Mouse (Mus musculus) forebrain, postnatal 0 days (tissue): Measurements from ENCODE around the gene Spink4. TPM values are rescaled to one million over a fixed set of nuclear protein-coding genes. Genes with fewer than 3 reads are reported as not detected.

Experiments
- ATAC-seq: fragments of 200-750 bp; cut with Nextera tagmentation; 2 replicates; pipeline ENCODE4 v1.8.0; 2017; ENCODE audit warnings: mild to moderate bottlenecking, moderate library complexity
- DNase-seq: peaks from one replicate; pipeline ENCODE4 v3.0.0-alpha.2; 2015
- H3K27ac ChIP-seq: fragments of 300-500 bp; sonication (generic); 2 replicates; pipeline ENCODE4 v1.5.1; 2014; ENCODE audit warnings: low read depth, mild to moderate bottlenecking, antibody characterized with exemption, low read length, moderate library complexity, mixed read lengths
- H3K27me3 ChIP-seq: fragments of 300-500 bp; sonication (generic); 2 replicates; pipeline ENCODE4 v1.6.1; 2014; ENCODE audit warnings: mild to moderate bottlenecking, low read length, mixed read lengths; ENCODE audit not compliant: insufficient read depth
- H3K36me3 ChIP-seq: fragments of 300-500 bp; sonication (generic); 2 replicates; pipeline ENCODE4 v1.6.1; 2014; ENCODE audit warnings: mild to moderate bottlenecking, moderate library complexity; ENCODE audit not compliant: insufficient read depth
- H3K4me1 ChIP-seq: fragments of 300-500 bp; sonication (generic); 2 replicates; pipeline ENCODE4 v1.6.1; 2014; ENCODE audit warnings: antibody characterized with exemption; ENCODE audit not compliant: insufficient read depth
- H3K4me2 ChIP-seq: fragments of 300-500 bp; sonication (generic); 2 replicates; pipeline ENCODE4 v1.6.1; 2014; ENCODE audit warnings: low read depth, mild to moderate bottlenecking, moderate library complexity
- H3K4me3 ChIP-seq: fragments of 300-500 bp; sonication (generic); 2 replicates; pipeline ENCODE4 v1.5.1; 2014; ENCODE audit warnings: low read depth, low read length, mixed read lengths
- H3K9ac ChIP-seq: fragments of 300-500 bp; sonication (generic); 2 replicates; pipeline ENCODE4 v1.6.1; 2014; ENCODE audit warnings: mild to moderate bottlenecking
- H3K9me3 ChIP-seq: fragments of 300-500 bp; sonication (generic); 2 replicates; pipeline ENCODE4 v1.6.1; 2016; ENCODE audit warnings: low read length
- CTCF ChIP-seq: sonication (generic); IDR thresholded peaks from 2 replicates; pipeline ENCODE4 v1.5.1; 2016; ENCODE audit warnings: antibody characterized with exemption, control low read depth, low read depth
- WGBS: fragments of 180-500 bp; shearing (Covaris S2); extraction: QIAGEN DNeasy Blood & Tissue Kit; methylation state at CpG from one replicate; pipeline ENCODE4 v1.1.7; 2014; 5-methylcytosine and 5-hydroxymethylcytosine counted together
- polyA plus RNA-seq: library from polyadenylated mRNA; unstranded; fragments of >200 nt; fragmentation: Nextera tagmentation; extraction: Ambion mirVana; gene quantifications from 2 replicates; pipeline ENCODE4 v1.2.1, GENCODE M21; 2015
- total RNA-seq: library from RNA; depleted of rRNA; stranded (reverse); fragments of >200 nt; gene quantifications from 2 replicates; pipeline ENCODE4 v1.2.3, GENCODE M21; 2014

Gene Spink4
- total and polyA plus RNA-seq, 2 experiments from 2014 or later, result not detected

GRCm38 (mm10) chr4:40900071-40900470, 19.8 kb upstream of the Spink4 start:
- Histone ChIP-seq H3K4me3 (no peak overlapping the region), H3K4me2 (no peak overlapping the region)
- no peak for TF ChIP-seq CTCF

GRCm38 (mm10) chr4:40900612-40901011, 19.2 kb upstream of the Spink4 start:
- Histone ChIP-seq H3K9me3 (no peaks in the 10 kb centered on the region), H3K27me3 (no peaks in the 10 kb centered on the region), H3K4me3 (no peak overlapping the region), H3K4me2 (no peak overlapping the region), H3K27ac (no peak overlapping the region), H3K36me3 (no peaks in the 10 kb centered on the region), H3K4me1 (no peaks in the 10 kb centered on the region), H3K9ac (no peak overlapping the region)
- ATAC-seq (no peak), DNase-seq (no peak)
- WGBS, result 88% methylated on average over 4 of the region's 4 CpGs
- TF ChIP-seq CTCF, result no peak

More at GRCm38 (mm10) chr4:40900071-40900470, 19.8 kb upstream of the Spink4 start:
- Histone ChIP-seq H3K9ac (no peak overlapping the region), H3K9me3 (no peaks in the 10 kb centered on the region), H3K27ac (no peak overlapping the region), H3K27me3 (no peaks in the 10 kb centered on the region), H3K36me3 (no peaks in the 10 kb centered on the region), H3K4me1 (no peaks in the 10 kb centered on the region)
- WGBS, result 90% methylated on average over 3 of the region's 3 CpGs
- no peak for DNase-seq
- no peak for ATAC-seq

- H3K4me3 ChIP-seq, result no peak overlapping the region
- no peaks in the 10 kb centered on the region for H3K36me3 ChIP-seq
- no peaks in the 10 kb centered on the region for H3K4me1 ChIP-seq
- H3K9ac ChIP-seq, result no peak overlapping the region
- H3K9me3 ChIP-seq, result no peaks in the 10 kb centered on the region
- TF ChIP-seq CTCF, result peak; percentile 68
- ATAC-seq, result 0 out of 2 replicates have a peak, but pooled peaks have one; percentile 20
- DNase-seq, result peak; percentile 41
- WGBS, result 71% methylated on average over 1 of the region's 1 CpGs
- no peak overlapping the region for H3K27ac ChIP-seq
- no peaks in the 10 kb centered on the region for H3K27me3 ChIP-seq
- no peak overlapping the region for H3K4me2 ChIP-seq
Observed at GRCm38 (mm10) chr4:40906298-40906697, 13.6 kb upstream of the Spink4 start.

DNA sequence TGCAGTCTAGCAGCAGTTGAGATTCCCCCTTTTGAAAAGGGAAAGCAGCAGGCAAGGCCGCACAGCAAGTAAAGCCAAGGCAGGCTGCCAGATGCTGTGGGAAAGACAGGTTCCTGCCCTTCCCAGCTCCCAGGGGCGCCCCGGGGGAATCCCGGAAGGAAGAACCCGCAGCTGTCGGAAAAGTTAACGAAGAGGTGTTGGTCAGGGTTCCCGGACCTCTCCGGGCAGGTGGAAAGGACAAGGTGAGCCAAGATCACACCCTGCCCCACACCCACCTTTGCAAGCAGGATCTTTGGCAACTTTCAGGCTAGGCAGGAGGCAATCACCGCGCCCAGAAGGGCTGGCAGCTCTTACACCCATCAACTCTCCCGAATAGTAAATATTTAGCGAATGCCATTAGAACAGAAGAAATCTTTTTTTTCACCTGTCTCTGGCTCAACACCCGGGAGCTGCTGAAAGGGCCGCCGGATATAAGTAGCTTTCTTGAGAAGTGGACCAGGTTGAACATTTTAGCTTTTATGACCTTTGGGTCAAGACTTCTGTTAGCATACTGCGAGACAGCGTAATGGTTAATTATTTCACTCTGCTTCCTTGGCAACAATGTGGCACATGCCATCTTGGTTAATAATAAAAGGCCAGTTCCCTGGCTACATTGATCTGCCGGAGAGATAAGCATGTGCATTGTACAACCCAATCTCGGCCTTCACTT, 11.4 kb upstream of the Spink4 start:
- H3K4me1 ChIP-seq, result no peaks in the 10 kb centered on the region
- DNase-seq, result no peak
- no peak overlapping the region for H3K4me2 ChIP-seq
- ATAC-seq, result no peak
- no peak overlapping the region for H3K4me3 ChIP-seq
- no peak for TF ChIP-seq CTCF
- WGBS, result 39% methylated on average over 20 of the region's 20 CpGs
- H3K9me3 ChIP-seq, result no peaks in the 10 kb centered on the region
- no peak overlapping the region for H3K27ac ChIP-seq
- no peak overlapping the region for H3K9ac ChIP-seq
- H3K27me3 ChIP-seq, result no peaks in the 10 kb centered on the region
- no peaks in the 10 kb centered on the region for H3K36me3 ChIP-seq

- no peak overlapping the region for H3K9ac ChIP-seq
- H3K27me3 ChIP-seq, result no peaks in the 10 kb centered on the region
- no peak overlapping the region for H3K4me3 ChIP-seq
- no peak for TF ChIP-seq CTCF
- ATAC-seq (no peak), DNase-seq (no peak)
- no peak overlapping the region for H3K27ac ChIP-seq
- no peaks in the 10 kb centered on the region for H3K9me3 ChIP-seq
- no peaks in the 10 kb centered on the region for H3K4me1 ChIP-seq
- H3K4me2 ChIP-seq, result no peak overlapping the region
- H3K36me3 ChIP-seq, result no peaks in the 10 kb centered on the region
Observed at GRCm38 (mm10) chr4:40914287-40914867, 5.5 kb upstream of the Spink4 start.

- Histone ChIP-seq H3K4me2 (no peak overlapping the region), H3K4me3 (no peak overlapping the region), H3K9me3 (no peaks in the 10 kb centered on the region), H3K27me3 (no peaks in the 10 kb centered on the region), H3K36me3 (no peaks in the 10 kb centered on the region), H3K4me1 (no peaks in the 10 kb centered on the region), H3K9ac (no peak overlapping the region), H3K27ac (no peak overlapping the region)
- DNase-seq (no peak), ATAC-seq (no peak)
- TF ChIP-seq CTCF, result no peak
- WGBS, result 67% methylated on average over 5 of the region's 5 CpGs
Observed at GRCm38 (mm10) chr4:40915947-40916346, 3.9 kb upstream of the Spink4 start.

DNA sequence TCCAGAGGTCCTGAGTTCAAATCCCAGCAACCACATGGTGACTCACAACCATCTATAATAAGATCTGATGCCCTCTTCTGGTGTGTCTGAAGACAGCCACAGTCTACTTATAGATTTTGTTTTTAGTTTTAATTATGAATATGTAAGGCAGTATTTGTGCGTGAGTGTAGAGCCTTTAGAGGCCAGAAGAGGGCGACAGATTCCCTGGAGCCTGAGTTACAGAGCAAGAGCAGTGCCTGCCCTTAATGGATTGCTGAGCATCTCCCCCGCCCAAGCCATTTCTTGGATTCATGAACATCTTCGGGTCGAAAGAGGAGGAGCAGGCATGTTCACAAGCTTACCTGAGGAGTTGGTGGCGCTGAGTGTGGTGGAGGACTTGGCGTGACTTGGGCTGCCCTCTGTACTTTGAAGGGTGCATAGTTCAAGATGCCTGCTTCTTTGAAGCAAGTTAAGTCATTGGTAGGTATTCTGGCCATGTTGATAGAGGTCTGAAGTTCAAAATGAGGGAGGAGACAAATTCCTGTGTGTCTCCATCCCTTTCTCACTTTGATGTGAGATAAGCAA, 3.2 kb upstream of the Spink4 start:
- Histone ChIP-seq H3K27me3 (no peaks in the 10 kb centered on the region), H3K9me3 (no peaks in the 10 kb centered on the region), H3K27ac (no peak overlapping the region), H3K4me1 (no peaks in the 10 kb centered on the region), H3K9ac (no peak overlapping the region), H3K4me2 (no peak overlapping the region), H3K4me3 (no peak overlapping the region), H3K36me3 (no peaks in the 10 kb centered on the region)
- no peak for DNase-seq
- 94% methylated on average over 7 of the region's 7 CpGs for WGBS
- no peak for ATAC-seq
- no peak for TF ChIP-seq CTCF
